Mouse (Mus musculus): ENCODE measurements around the gene Csnk1g1. TPM values are rescaled to one million over a fixed set of nuclear protein-coding genes. Genes with fewer than 3 reads are reported as not detected.

Gene Csnk1g1
- polyA plus RNA-seq, 1 experiment from 2014 or later: 2.0 TPM

- H3K36me3 ChIP-seq (replicated peaks; ENCODE audit: insufficient read depth, low read length): no peaks in the 10 kb centered on the region
- no peaks in the 10 kb centered on the region for H3K9me3 ChIP-seq (ENCODE audit: low read length)
- no peak overlapping the region for H3K9ac ChIP-seq (replicated peaks)
- H3K27me3 ChIP-seq (ENCODE audit: insufficient read depth, low read length): no peaks in the 10 kb centered on the region
- H3K4me3 ChIP-seq (ENCODE audit: low read depth, low read length): no peak overlapping the region
- TF ChIP-seq EP300 (IDR thresholded peaks at IDR 0.05; ENCODE audit: low read depth) (no peak), CTCF (IDR thresholded peaks at IDR 0.05; ENCODE audit: low read depth) (no peak)
- no peak for DNase-seq
- H3K4me2 ChIP-seq (ENCODE audit: low read depth, low read length): no peak overlapping the region
- H3K27ac ChIP-seq (ENCODE audit: low read depth): no peak overlapping the region
- H3K4me1 ChIP-seq (ENCODE audit: insufficient read depth): peaks cover 2% of the 10 kb centered on the region; the same call in 1 of the 2 replicates
- 26% methylated on average over 14 of the region's 14 CpGs for WGBS (ENCODE audit: insufficient replicate concordance)
- no peak for ATAC-seq
Measured at GRCm38 (mm10) chr9:66078493-66078892, 169.8 kb downstream of the Csnk1g1 start.

- TF ChIP-seq EP300 (IDR thresholded peaks at IDR 0.05; ENCODE audit: low read depth) (no peak), CTCF (IDR thresholded peaks at IDR 0.05; ENCODE audit: low read depth) (no peak)
- H3K9ac ChIP-seq (replicated peaks): no peak overlapping the region
- ATAC-seq (no peak), DNase-seq (no peak)
- peaks cover 2% of the 10 kb centered on the region; the same call in 1 of the 2 replicates for H3K4me1 ChIP-seq (ENCODE audit: insufficient read depth)
- H3K27ac ChIP-seq (ENCODE audit: low read depth): no peak overlapping the region
- H3K4me3 ChIP-seq (ENCODE audit: low read depth, low read length): no peak overlapping the region
- 75% methylated on average over 3 of the region's 3 CpGs for WGBS (ENCODE audit: insufficient replicate concordance)
- H3K27me3 ChIP-seq (ENCODE audit: insufficient read depth, low read length): no peaks in the 10 kb centered on the region
- H3K9me3 ChIP-seq (ENCODE audit: low read length): no peaks in the 10 kb centered on the region
- no peaks in the 10 kb centered on the region for H3K36me3 ChIP-seq (replicated peaks; ENCODE audit: insufficient read depth, low read length)
- no peak overlapping the region for H3K4me2 ChIP-seq (ENCODE audit: low read depth, low read length)
Measured at GRCm38 (mm10) chr9:66080804-66081459, 172.2 kb downstream of the Csnk1g1 start.

GRCm38 (mm10) chr9:66081999-66082398 is 173.3 kb downstream of the Csnk1g1 start:
- TF ChIP-seq CTCF (IDR thresholded peaks at IDR 0.05; ENCODE audit: low read depth) (no peak), EP300 (IDR thresholded peaks at IDR 0.05; ENCODE audit: low read depth) (no peak)
- no peaks in the 10 kb centered on the region for H3K27me3 ChIP-seq (ENCODE audit: insufficient read depth, low read length)
- H3K9me3 ChIP-seq (ENCODE audit: low read length): no peaks in the 10 kb centered on the region
- H3K4me2 ChIP-seq (ENCODE audit: low read depth, low read length): no peak overlapping the region
- DNase-seq (no peak), ATAC-seq (no peak)
- no peak overlapping the region for H3K9ac ChIP-seq (replicated peaks)
- peaks cover 2% of the 10 kb centered on the region; the same call in 1 of the 2 replicates for H3K4me1 ChIP-seq (ENCODE audit: insufficient read depth)
- no peak overlapping the region for H3K4me3 ChIP-seq (ENCODE audit: low read depth, low read length)
- whole genome bisulfite sequencing (ENCODE audit: insufficient replicate concordance): 62% methylated on average over 4 of the region's 4 CpGs
- peaks cover 2% of the 10 kb centered on the region; the same call in 1 of the 2 replicates for H3K36me3 ChIP-seq (replicated peaks; ENCODE audit: insufficient read depth, low read length)
- no peak overlapping the region for H3K27ac ChIP-seq (ENCODE audit: low read depth)

- H3K27ac ChIP-seq (ENCODE audit: low read depth): no peak overlapping the region
- H3K9ac ChIP-seq (replicated peaks): no peak overlapping the region
- no peaks in the 10 kb centered on the region for H3K4me1 ChIP-seq (ENCODE audit: insufficient read depth)
- H3K9me3 ChIP-seq (ENCODE audit: low read length): no peaks in the 10 kb centered on the region
- 81% methylated on average over 3 of the region's 3 CpGs for WGBS (ENCODE audit: insufficient replicate concordance)
- ATAC-seq (no peak), DNase-seq (no peak)
- TF ChIP-seq EP300 (IDR thresholded peaks at IDR 0.05; ENCODE audit: low read depth) (no peak), CTCF (IDR thresholded peaks at IDR 0.05; ENCODE audit: low read depth) (no peak)
- H3K27me3 ChIP-seq (ENCODE audit: insufficient read depth, low read length): no peaks in the 10 kb centered on the region
- no peak overlapping the region for H3K4me3 ChIP-seq (ENCODE audit: low read depth, low read length)
- H3K36me3 ChIP-seq (replicated peaks; ENCODE audit: insufficient read depth, low read length): peaks cover 24% of the 10 kb centered on the region
- no peak overlapping the region for H3K4me2 ChIP-seq (ENCODE audit: low read depth, low read length)
Measured at GRCm38 (mm10) chr9:66084171-66084570, 175.4 kb downstream of the Csnk1g1 start.

GRCm38 (mm10) chr9:66087062-66087461 is 178.3 kb downstream of the Csnk1g1 start:
- Histone ChIP-seq H3K9me3 (ENCODE audit: low read length) (no peaks in the 10 kb centered on the region), H3K9ac (replicated peaks) (no peak overlapping the region), H3K4me3 (ENCODE audit: low read depth, low read length) (no peak overlapping the region), H3K27me3 (ENCODE audit: insufficient read depth, low read length) (no peaks in the 10 kb centered on the region), H3K4me1 (ENCODE audit: insufficient read depth) (0 out of 2 replicates have a peak, but pooled peaks cover 2% of the 10 kb centered on the region), H3K4me2 (ENCODE audit: low read depth, low read length) (no peak overlapping the region), H3K27ac (ENCODE audit: low read depth) (no peak overlapping the region), H3K36me3 (replicated peaks; ENCODE audit: insufficient read depth, low read length) (peaks cover 42% of the 10 kb centered on the region)
- DNase-seq (no peak), ATAC-seq (no peak)
- TF ChIP-seq EP300 (IDR thresholded peaks at IDR 0.05; ENCODE audit: low read depth) (no peak), CTCF (IDR thresholded peaks at IDR 0.05; ENCODE audit: low read depth) (no peak)
- 92% methylated on average over 7 of the region's 7 CpGs for WGBS (ENCODE audit: insufficient replicate concordance)

GRCm38 (mm10) chr9:66088411-66088810 is 179.7 kb downstream of the Csnk1g1 start:
- DNase-seq (peak; percentile 71), ATAC-seq (peak; percentile 57; the same call in 1 of the 2 replicates)
- H3K27ac ChIP-seq (ENCODE audit: low read depth): no peak overlapping the region
- H3K4me3 ChIP-seq (ENCODE audit: low read depth, low read length): no peak overlapping the region
- peaks cover 54% of the 10 kb centered on the region for H3K36me3 ChIP-seq (replicated peaks; ENCODE audit: insufficient read depth, low read length)
- TF ChIP-seq EP300 (IDR thresholded peaks at IDR 0.05; ENCODE audit: low read depth): no peak
- peak; percentile 93 for TF ChIP-seq CTCF (IDR thresholded peaks at IDR 0.05; ENCODE audit: low read depth)
- H3K4me1 ChIP-seq (ENCODE audit: insufficient read depth): 0 out of 2 replicates have a peak, but pooled peaks cover 2% of the 10 kb centered on the region
- H3K4me2 ChIP-seq (ENCODE audit: low read depth, low read length): no peak overlapping the region
- H3K27me3 ChIP-seq (ENCODE audit: insufficient read depth, low read length): no peaks in the 10 kb centered on the region
- no peaks in the 10 kb centered on the region for H3K9me3 ChIP-seq (ENCODE audit: low read length)
- WGBS (ENCODE audit: insufficient replicate concordance): 50% methylated on average over 4 of the region's 4 CpGs
- H3K9ac ChIP-seq (replicated peaks): no peak overlapping the region

Measured in liver, postnatal 0 days (tissue).